Mouse (Mus musculus): ENCODE results near the gene Vmn1r17. TPM values are rescaled to one million over a fixed set of nuclear protein-coding genes. Genes with fewer than 3 reads are reported as not detected.
"Not testable (repeated sequence)": the region's sequence is repeated elsewhere in the genome, so short reads cannot be mapped to it uniquely, and the experiment has no call there.

The Vmn1r17 gene
- total and polyA plus RNA-seq, 3 experiments, result not detected

- not testable (repeated sequence) for H3K4me3 ChIP-seq (ENCODE audit: control insufficient read depth in 1 of 2, insufficient read depth in 1 of 2, low read depth in 2 of 2, low read length in 2 of 2); H3K27me3 ChIP-seq (ENCODE audit: control insufficient read depth in 1 of 2, insufficient read depth in 2 of 2, low read length in 2 of 2); H3K79me2 ChIP-seq (ENCODE audit: control insufficient read depth, insufficient read depth, low read length, poor library complexity); DNase-seq (ENCODE audit: low read depth, low spot score); H3K9me3 ChIP-seq (replicated peaks; ENCODE audit: insufficient read depth, low read length); H3K36me3 ChIP-seq (ENCODE audit: control insufficient read depth in 1 of 2, insufficient read depth in 2 of 2, low read length in 2 of 2); H3K4me1 ChIP-seq (ENCODE audit: control insufficient read depth in 1 of 2, insufficient read depth in 2 of 2, low read length in 2 of 2); H3K27ac ChIP-seq (ENCODE audit: control insufficient read depth, low read depth, low read length); H3K9ac ChIP-seq (ENCODE audit: control insufficient read depth, low read depth, low read length, poor library complexity, severe bottlenecking)
These were observed 2.3 kb upstream of the Vmn1r17 start for GRCm38 (mm10) chr6:57365866-57366265.

GRCm38 (mm10) chr6:57356864-57357263 lies 6.7 kb downstream of the Vmn1r17 start:
- Histone ChIP-seq H3K4me1 (ENCODE audit: control insufficient read depth in 1 of 2, insufficient read depth in 2 of 2, low read length in 2 of 2) (no peaks in the 10 kb centered on the region), H3K79me2 (ENCODE audit: control insufficient read depth, insufficient read depth, low read length, poor library complexity) (no peaks in the 10 kb centered on the region), H3K4me3 (ENCODE audit: control insufficient read depth in 1 of 2, insufficient read depth in 1 of 2, low read depth in 2 of 2, low read length in 2 of 2) (no peak overlapping the region), H3K9me3 (replicated peaks; ENCODE audit: insufficient read depth, low read length) (no peaks in the 10 kb centered on the region), H3K27ac (ENCODE audit: control insufficient read depth, low read depth, low read length) (no peak overlapping the region), H3K36me3 (ENCODE audit: control insufficient read depth in 1 of 2, insufficient read depth in 2 of 2, low read length in 2 of 2) (no peaks in the 10 kb centered on the region), H3K27me3 (ENCODE audit: control insufficient read depth in 1 of 2, insufficient read depth in 2 of 2, low read length in 2 of 2) (no peaks in the 10 kb centered on the region), H3K9ac (ENCODE audit: control insufficient read depth, low read depth, low read length, poor library complexity, severe bottlenecking) (no peak overlapping the region)
- TF ChIP-seq SIN3A (IDR thresholded peaks at IDR 0.05; ENCODE audit: low read length) (no peak), MEF2A (IDR thresholded peaks at IDR 0.05; ENCODE audit: extremely low read depth, insufficient replicate concordance, low read depth, low read length, poor library complexity, severe bottlenecking) (no peak), ZMIZ1 (IDR thresholded peaks at IDR 0.05; ENCODE audit: low read depth, low read length) (no peak), HCFC1 (IDR thresholded peaks at IDR 0.05; ENCODE audit: low read depth, low read length) (no peak)
- DNase-seq (ENCODE audit: low read depth, low spot score), result no peak

- TF ChIP-seq POLR2AphosphoS2 (IDR thresholded peaks at IDR 0.05; ENCODE audit: low read length), result no peak
- TF ChIP-seq USF2 (IDR thresholded peaks at IDR 0.05; ENCODE audit: borderline replicate concordance in 1 of 2, insufficient read depth in 1 of 2, low read depth in 1 of 2, low read length in 2 of 2), result no peak
- no peak for TF ChIP-seq MYC (IDR thresholded peaks at IDR 0.05; ENCODE audit: low read depth, low read length)
- no peak for TF ChIP-seq NELFE (IDR thresholded peaks at IDR 0.05; ENCODE audit: low read depth, low read length)
- TF ChIP-seq GATA1 (IDR thresholded peaks at IDR 0.05; ENCODE audit: low read depth, low read length), result no peak
- TF ChIP-seq MEF2A (IDR thresholded peaks at IDR 0.05; ENCODE audit: extremely low read depth, insufficient replicate concordance, low read depth, low read length, poor library complexity, severe bottlenecking), result no peak
- TF ChIP-seq TBP (IDR thresholded peaks at IDR 0.05; ENCODE audit: low read depth, low read length), result no peak
- TF ChIP-seq MAZ (IDR thresholded peaks at IDR 0.05; ENCODE audit: low read depth, low read length), result no peak
- TF ChIP-seq TAL1 (IDR thresholded peaks at IDR 0.05; ENCODE audit: low read length), result no peak
- TF ChIP-seq POLR2AphosphoS5 (IDR thresholded peaks at IDR 0.05; ENCODE audit: borderline replicate concordance, low read depth, low read length), result no peak
- TF ChIP-seq MAX (IDR thresholded peaks at IDR 0.05; ENCODE audit: low read length), result no peak
- no peak within 1 kb of the TSS for H3K4me3 ChIP-seq (ENCODE audit: control insufficient read depth in 1 of 2, insufficient read depth in 1 of 2, low read depth in 2 of 2, low read length in 2 of 2)
These were observed 34.1 kb downstream of the Vmn1r17 start, which contains the start of gene Vmn1r16 for GRCm38 (mm10) chr6:57329394-57329793. Vmn1r16 (minus strand) TSS chr6:57329494.

More at GRCm38 (mm10) chr6:57329394-57329793, 34.1 kb downstream of the Vmn1r17 start, which contains the start of gene Vmn1r16:
- Histone ChIP-seq H3K9me3 (replicated peaks; ENCODE audit: insufficient read depth, low read length) (no peaks in the 10 kb centered on the region), H3K4me1 (ENCODE audit: control insufficient read depth in 1 of 2, insufficient read depth in 2 of 2, low read length in 2 of 2) (no peaks in the 10 kb centered on the region), H3K36me3 (ENCODE audit: control insufficient read depth in 1 of 2, insufficient read depth in 2 of 2, low read length in 2 of 2) (no peaks in the 10 kb centered on the region), H3K27me3 (ENCODE audit: control insufficient read depth in 1 of 2, insufficient read depth in 2 of 2, low read length in 2 of 2) (no peaks in the 10 kb centered on the region), H3K9ac (ENCODE audit: control insufficient read depth, low read depth, low read length, poor library complexity, severe bottlenecking) (no peak within 1 kb of the TSS), H3K79me2 (ENCODE audit: control insufficient read depth, insufficient read depth, low read length, poor library complexity) (no peaks in the 10 kb centered on the region), H3K27ac (ENCODE audit: control insufficient read depth, low read depth, low read length) (no peak within 1 kb of the TSS)
- no peak for DNase-seq (ENCODE audit: low read depth, low spot score)

Measured in MEL (cell line).